Mouse (Mus musculus) CH12.LX (cell line): ENCODE data around the gene Atp13a2.

Experiments
- CTCF ChIP-seq, 2 experiments: IDR thresholded peaks in 1 of 2; conservative IDR thresholded peaks in 1 of 2; 2 replicates each; pipeline ENCODE4 v1.5.1; 2011 to 2012; ENCODE audit warnings: low read depth in 2 of 2, low read length in 2 of 2, improper control_type of control experiment in 1 of 2, inconsistent platforms in 1 of 2, mild to moderate bottlenecking in 1 of 2, moderate library complexity in 1 of 2
- MAZ ChIP-seq: IDR thresholded peaks from 2 replicates; pipeline ENCODE4 v1.6.1; 2012; ENCODE audit warnings: low read depth, mild to moderate bottlenecking, inconsistent platforms, low read length, improper control_type of control experiment, moderate library complexity
- POLR2A ChIP-seq: IDR thresholded peaks from 2 replicates; pipeline ENCODE4 v1.6.1; 2011; ENCODE audit warnings: low read depth, mild to moderate bottlenecking, improper control_type of control experiment, low read length
- RCOR1 ChIP-seq: conservative IDR thresholded peaks from 2 replicates; pipeline ENCODE4 v1.6.1; 2012; ENCODE audit warnings: low read depth, mild to moderate bottlenecking, inconsistent platforms, low read length, improper control_type of control experiment
- USF1 ChIP-seq: IDR thresholded peaks from 2 replicates; pipeline ENCODE4 v1.6.1; 2014; ENCODE audit warnings: low read depth, mild to moderate bottlenecking, inconsistent platforms, low read length, improper control_type of control experiment
- USF2 ChIP-seq: conservative IDR thresholded peaks from 2 replicates; pipeline ENCODE4 v1.6.1; 2011; ENCODE audit warnings: low read depth, low read length, improper control_type of control experiment
- ZMIZ1 ChIP-seq: IDR thresholded peaks from 2 replicates; pipeline ENCODE4 v1.6.1; 2012; ENCODE audit warnings: low read depth, mild to moderate bottlenecking, inconsistent platforms, low read length, improper control_type of control experiment
- ZNF384 ChIP-seq: IDR thresholded peaks from 2 replicates; pipeline ENCODE4 v1.6.1; 2012; ENCODE audit warnings: low read depth, low read length, improper control_type of control experiment, inconsistent platforms

DNA sequence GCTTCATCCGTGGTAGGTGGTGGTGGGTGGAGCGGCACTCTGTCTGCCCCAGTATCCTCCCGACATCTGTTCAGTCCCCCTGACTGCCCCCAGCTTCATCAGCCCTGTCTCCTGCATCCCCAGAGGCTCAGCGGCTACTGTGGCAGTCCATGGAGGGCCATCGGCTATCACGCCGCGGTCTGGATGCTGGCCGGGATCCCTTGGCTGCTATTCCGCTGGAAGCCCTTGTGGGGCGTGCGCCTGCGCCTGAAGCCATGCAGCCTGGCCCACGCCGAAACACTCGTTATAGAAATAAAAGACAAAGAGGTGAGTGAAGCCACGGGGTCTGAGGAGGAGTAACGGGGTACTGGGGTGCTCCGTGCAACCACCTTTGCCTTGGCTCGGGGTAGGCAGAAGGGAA, 5.5 kb downstream of the Atp13a2 start:
- TF ChIP-seq POLR2A: no peak
- no peak for TF ChIP-seq ZNF384
- no peak for TF ChIP-seq CTCF (conservative IDR thresholded peaks at IDR 0.05 in 1 of 2, IDR thresholded peaks at IDR 0.05 in 1 of 2; ENCODE audit: low read depth in 2 of 2, low read length in 2 of 2)
- TF ChIP-seq RCOR1: no peak
- TF ChIP-seq MAZ: no peak
- no peak for TF ChIP-seq USF1
- no peak for TF ChIP-seq USF2
- TF ChIP-seq ZMIZ1: no peak
